In the genomic region with DNA sequence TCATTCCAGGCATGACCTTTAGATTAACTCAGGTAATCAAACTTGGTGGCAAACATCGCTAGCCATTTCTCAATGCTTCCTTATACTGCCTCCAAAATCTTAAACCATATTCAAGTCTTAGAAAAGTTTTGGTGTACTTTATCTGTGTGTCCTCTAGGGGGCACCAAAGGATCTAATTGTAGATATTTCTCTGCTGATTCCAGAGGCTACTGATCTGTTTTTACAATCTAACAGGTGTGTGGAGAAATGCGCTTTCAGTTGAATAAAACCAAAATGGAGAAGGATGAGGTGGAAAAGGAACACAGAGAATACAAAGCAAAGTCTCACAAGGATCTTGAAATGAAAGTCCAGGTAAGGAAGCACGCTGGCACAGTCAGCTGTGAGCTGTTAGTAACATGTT, we compare ENCODE assay signal across 8 mouse cellular contexts.
A peak's percentile ranks its signal among the peaks of the same experiment; 100 is the strongest.
DNase-seq lines count a peak whose midpoint lies in the region; ATAC-seq and TF ChIP-seq lines count a peak whose summit lies in the region.
"Had no signal": no experiment of that assay in that cellular context is flagged by ENCODE, and none has a peak within 500 bp of the region (broad histone marks: within the 10 kb centered on the region; RNA-seq: fewer than 3 reads in every experiment).

No protein-coding gene starts in this region.

- no peaks in the 10 kb centered on the region for H3K4me1 ChIP-seq in kidney, postnatal 0 days (replicated peaks; ENCODE audit: insufficient read depth, low read length)
- no peaks in the 10 kb centered on the region for H3K4me1 ChIP-seq in kidney, embryonic 14.5 days (ENCODE audit: control insufficient read depth, insufficient read depth, low read length)
- peaks cover 0 to 2% of the 10 kb centered on the region in 2 experiments; a peak in 1 of 4 replicates for H3K4me1 ChIP-seq in CH12.LX (ENCODE audit: control insufficient read depth in 1 of 2, insufficient read depth in 2 of 2)
- H3K4me1 ChIP-seq: embryonic facial prominence, embryonic 15.5 days had no signal

- H3K4me2 ChIP-seq in kidney, postnatal 0 days (ENCODE audit: low read length), result no peak overlapping the region
- no peak overlapping the region for H3K4me2 ChIP-seq in kidney, embryonic 14.5 days (replicated peaks; ENCODE audit: low read depth, low read length)
- H3K4me2 ChIP-seq in CH12.LX (ENCODE audit: insufficient read depth, low read depth, poor library complexity, severe bottlenecking), result no peak overlapping the region
- H3K4me2 ChIP-seq: embryonic facial prominence, embryonic 15.5 days had no signal

- DNase-seq in kidney, postnatal 0 days (ENCODE audit: low spot score), result peak; percentile 87
- DNase-seq in 416B (ENCODE audit: low read depth), result peak; percentile 77
- DNase-seq in CH12.LX (ENCODE audit: extremely low read depth), result peak; percentile 70
- DNase-seq in cerebellum, postnatal 14 days, result peak; percentile 78 to 83
- DNase-seq in large intestine, adult 2 months (ENCODE audit: low read depth, low spot score), result peak; percentile 14
- peak; percentile 26 for DNase-seq in skeletal muscle tissue, adult 2 months (ENCODE audit: low read depth, low spot score)

- dilution Hi-C loops in CH12.LX (cut with MboI; ENCODE audit: extremely low pct_ligation_motif_present, extremely low pct_unique_long_range_greater_than_20kb, low sequenced_read_pairs), result no loop called here

- peak; percentile 94 for TF ChIP-seq RAD21 in CH12.LX (IDR thresholded peaks at IDR 0.05; ENCODE audit: low read depth, low read length)

- no peak for ATAC-seq in kidney, postnatal 0 days (replicated peaks; ENCODE audit: low FRiP score, low read depth)
- ATAC-seq in kidney, embryonic 14.5 days (ENCODE audit: low FRiP score, low TSS enrichment), result no peak; the same call in 1 of the 2 replicates

- TF ChIP-seq POLR2A in CH12.LX (IDR thresholded peaks at IDR 0.05; ENCODE audit: low read depth, low read length), result no peak

- no peak overlapping the region for H3K27ac ChIP-seq in kidney, postnatal 0 days
- no peak overlapping the region for H3K27ac ChIP-seq in kidney, embryonic 14.5 days (ENCODE audit: low read depth, low read length)
- H3K27ac ChIP-seq in CH12.LX (ENCODE audit: insufficient read depth, low read depth), result no peak overlapping the region
- H3K27ac ChIP-seq: embryonic facial prominence, embryonic 15.5 days had no signal

- no peak overlapping the region for H3K9ac ChIP-seq in kidney, postnatal 0 days (ENCODE audit: low read depth, low read length)
- no peak overlapping the region for H3K9ac ChIP-seq in kidney, embryonic 14.5 days (ENCODE audit: low read depth, low read length)
- no peak overlapping the region for H3K9ac ChIP-seq in CH12.LX (ENCODE audit: insufficient read depth, low read depth)
- H3K9ac ChIP-seq: embryonic facial prominence, embryonic 15.5 days had no signal

- no peak overlapping the region for H3K4me3 ChIP-seq in kidney, postnatal 0 days (replicated peaks; ENCODE audit: low read depth, low read length)
- H3K4me3 ChIP-seq in kidney, embryonic 14.5 days (ENCODE audit: low read length), result no peak overlapping the region
- no peak overlapping the region for H3K4me3 ChIP-seq in CH12.LX (replicated peaks in 1 of 3; ENCODE audit: low read depth in 2 of 3, low read length in 2 of 3, poor library complexity in 1 of 3)
- H3K4me3 ChIP-seq: embryonic facial prominence, embryonic 15.5 days had no signal

- no peaks in the 10 kb centered on the region for H3K27me3 ChIP-seq in kidney, postnatal 0 days (ENCODE audit: insufficient read depth, low read length)
- no peaks in the 10 kb centered on the region for H3K27me3 ChIP-seq in kidney, embryonic 14.5 days (ENCODE audit: control insufficient read depth, insufficient read depth, low read length)
- no peaks in the 10 kb centered on the region for H3K27me3 ChIP-seq in CH12.LX (replicated peaks)
- H3K27me3 ChIP-seq: embryonic facial prominence, embryonic 15.5 days had no signal

- no peaks in the 10 kb centered on the region for H3K79me2 ChIP-seq in CH12.LX (replicated peaks; ENCODE audit: control insufficient read depth, extremely low read depth, insufficient read depth, poor library complexity, severe bottlenecking)

- TF ChIP-seq EP300 in CH12.LX (IDR thresholded peaks at IDR 0.05; ENCODE audit: low read length), result no peak

- no peaks in the 10 kb centered on the region for H3K36me3 ChIP-seq in kidney, postnatal 0 days (ENCODE audit: insufficient read depth, low read length)
- no peaks in the 10 kb centered on the region for H3K36me3 ChIP-seq in kidney, embryonic 14.5 days (ENCODE audit: control insufficient read depth, insufficient read depth, low read length)
- H3K36me3 ChIP-seq in CH12.LX (replicated peaks in 1 of 2; ENCODE audit: control insufficient read depth in 1 of 2, insufficient read depth in 1 of 2, low read length in 1 of 2), result peaks cover 14 to 35% of the 10 kb centered on the region in 2 experiments
- H3K36me3 ChIP-seq: embryonic facial prominence, embryonic 15.5 days had no signal

- TF ChIP-seq CTCF in kidney, postnatal 0 days (IDR thresholded peaks at IDR 0.05; ENCODE audit: low read depth), result peak; percentile 85
- TF ChIP-seq CTCF in CH12.LX (conservative IDR thresholded peaks at IDR 0.05 in 1 of 2, IDR thresholded peaks at IDR 0.05 in 1 of 2; ENCODE audit: low read depth in 2 of 2, low read length in 2 of 2), result peak; percentile 31 to 82; a peak in 3 of 4 replicates

- 35% methylated on average over 3 of the region's 3 CpGs for WGBS in kidney, postnatal 0 days
- WGBS in kidney, embryonic 14.5 days, result 34% methylated on average over 3 of the region's 3 CpGs
- 35% methylated on average over 3 of the region's 3 CpGs for WGBS in large intestine, adult 2 months

- no peaks in the 10 kb centered on the region for H3K9me3 ChIP-seq in kidney, postnatal 0 days (replicated peaks; ENCODE audit: low read length)
- no peaks in the 10 kb centered on the region for H3K9me3 ChIP-seq in kidney, embryonic 14.5 days (ENCODE audit: control insufficient read depth, low read length)
- no peaks in the 10 kb centered on the region for H3K9me3 ChIP-seq in CH12.LX (replicated peaks; ENCODE audit: low read length)
- H3K9me3 ChIP-seq: embryonic facial prominence, embryonic 15.5 days had no signal

- in situ Hi-C loops in CH12.LX (cut with MboI; ENCODE audit: low pct_ligation_motif_present, low pct_unique_long_range_greater_than_20kb, low sequenced_read_pairs), result loop anchor here (25.0 kb wide), 1 partner anchor 810 kb away; no protein-coding TSS in a partner anchor

TF ChIP-seq in CH12.LX, 34 proteins besides CTCF, POLR2A, EP300 and RAD21:
- TF ChIP-seq ZC3H11A (IDR thresholded peaks at IDR 0.05; ENCODE audit: low read depth, low read length), result peak; percentile 56
- TF ChIP-seq ELF1 (IDR thresholded peaks at IDR 0.05; ENCODE audit: low read depth, low read length), result no peak
- no peak for TF ChIP-seq MAFK (IDR thresholded peaks at IDR 0.05; ENCODE audit: insufficient replicate concordance, low read length)
- TF ChIP-seq USF1 (IDR thresholded peaks at IDR 0.05; ENCODE audit: low read depth, low read length), result no peak
- TF ChIP-seq SMC3 (IDR thresholded peaks at IDR 0.05; ENCODE audit: low read depth, low read length), result peak; percentile 80
- TF ChIP-seq USF2 (conservative IDR thresholded peaks at IDR 0.05; ENCODE audit: low read depth, low read length), result no peak
- TF ChIP-seq JUND (conservative IDR thresholded peaks at IDR 0.05; ENCODE audit: low read depth, low read length), result 0 out of 2 replicates have a peak, but pooled peaks have one; percentile 17
- TF ChIP-seq ZKSCAN1 (IDR thresholded peaks at IDR 0.05; ENCODE audit: borderline replicate concordance, low read depth, low read length), result no peak
- TF ChIP-seq RCOR1 (conservative IDR thresholded peaks at IDR 0.05; ENCODE audit: low read depth, low read length), result 0 out of 2 replicates have a peak, but pooled peaks have one; percentile 42
- TF ChIP-seq NELFE (IDR thresholded peaks at IDR 0.05; ENCODE audit: low read depth, low read length), result no peak

Comparison
In these comparisons a context has a peak if more than half of its experiments do, and no peak if none do; other contexts are left out.
1. DNase-seq: peak in every context shown above with its lines; median percentile 87 in kidney, postnatal 0 days; 80 in cerebellum, postnatal 14 days; 77 in 416B; 70 in CH12.LX; 26 in skeletal muscle tissue, adult 2 months; 14 in large intestine, adult 2 months.